Mouse (Mus musculus) small intestine, adult 2 months (tissue): ENCODE results near the gene Yae1d1.

Experiments used
- CTCF ChIP-seq: fragments of 200-500 bp; IDR thresholded peaks from 2 replicates; pipeline ENCODE4 v1.5.1; 2012; ENCODE audit warnings: low read depth, mild to moderate bottlenecking, control low read depth, inconsistent platforms, low read length, moderate library complexity, mixed read lengths; ENCODE audit not compliant: insufficient replicate concordance, insufficient read length; ENCODE audit errors: extremely low read depth
- POLR2A ChIP-seq: fragments of 200-500 bp; IDR thresholded peaks from 2 replicates; pipeline ENCODE4 v1.6.1; 2012; ENCODE audit warnings: low read depth, mild to moderate bottlenecking, control low read depth, inconsistent platforms, low read length, moderate library complexity

DNA sequence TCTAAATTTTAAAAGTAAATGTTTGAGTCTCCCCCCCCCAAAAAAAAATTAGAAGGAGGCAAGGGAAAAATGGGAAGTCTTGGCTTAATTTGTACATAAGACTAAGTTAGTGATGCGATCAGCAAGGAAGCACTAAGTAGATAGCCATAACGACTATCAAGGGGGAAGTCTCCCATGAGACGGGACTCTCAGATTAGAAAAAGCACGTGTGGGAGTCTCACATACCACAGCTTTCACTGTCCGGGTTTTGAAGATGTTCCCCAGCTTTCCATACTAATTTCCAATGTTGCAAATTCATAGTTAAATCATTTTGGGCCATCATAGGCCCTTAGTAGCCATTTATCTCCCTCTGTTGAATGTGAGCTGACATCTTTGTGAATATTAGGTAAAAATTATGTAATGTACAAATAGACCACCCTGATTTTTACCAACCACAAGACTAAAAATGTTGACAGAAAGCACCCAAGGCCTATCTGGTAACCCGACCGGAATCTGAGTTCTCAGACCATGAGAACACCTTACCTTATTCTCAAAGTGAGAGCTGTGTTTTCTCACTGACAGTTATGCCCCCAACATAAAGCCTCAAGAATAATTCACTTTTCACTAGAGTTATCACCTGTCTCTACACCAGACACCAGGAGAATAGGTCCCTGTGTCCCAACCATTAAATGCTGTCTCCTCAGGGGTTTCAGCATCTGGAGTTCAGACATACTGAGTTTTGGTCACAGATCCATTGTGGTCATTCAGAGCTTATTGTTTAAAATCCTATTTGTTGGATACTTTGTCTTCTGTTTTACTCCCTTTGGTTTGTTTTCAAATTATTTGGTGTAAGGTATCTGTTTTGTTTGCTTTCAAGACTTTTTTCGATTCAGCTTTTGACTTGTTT, 16.1 kb downstream of the Yae1d1 start:
- no peak for TF ChIP-seq POLR2A
- no peak for TF ChIP-seq CTCF
